ENCODE assay signal across 13 mouse cellular contexts in genomic region chr6:97666818-97667629, GRCm38 (mm10). TPM values are rescaled to one million over a fixed set of nuclear protein-coding genes. Genes with fewer than 3 reads are reported as not detected.
DNase-seq lines count a peak whose midpoint lies in the region; ATAC-seq and TF ChIP-seq lines count a peak whose summit lies in the region.
"Had no signal": no experiment of that assay in that cellular context is flagged by ENCODE, and none has a peak within 500 bp of the region (broad histone marks: within the 10 kb centered on the region; RNA-seq: fewer than 3 reads in every experiment).

No protein-coding gene starts in this region.

- TF ChIP-seq CTCF in hindbrain, postnatal 0 days (IDR thresholded peaks at IDR 0.05; ENCODE audit: low read depth), result no peak

- no peaks in the 10 kb centered on the region for H3K9me3 ChIP-seq in kidney, embryonic 14.5 days (ENCODE audit: control insufficient read depth, low read length)
- H3K9me3 ChIP-seq in forebrain, embryonic 10.5 days, result peaks cover 4% of the 10 kb centered on the region; the same call in 1 of the 2 replicates
- H3K9me3 ChIP-seq in hindbrain, postnatal 0 days (ENCODE audit: low read length), result no peaks in the 10 kb centered on the region
- no peaks in the 10 kb centered on the region for H3K9me3 ChIP-seq in neural tube, embryonic 13.5 days
- H3K9me3 ChIP-seq in heart, embryonic 11.5 days (replicated peaks; ENCODE audit: control insufficient read depth, low read length), result no peaks in the 10 kb centered on the region
- H3K9me3 ChIP-seq: heart, embryonic 13.5 days had no signal

- no peak overlapping the region for H3K4me2 ChIP-seq in kidney, embryonic 14.5 days (replicated peaks; ENCODE audit: low read depth, low read length)
- no peak overlapping the region for H3K4me2 ChIP-seq in hindbrain, postnatal 0 days (ENCODE audit: low read depth, low read length)
- H3K4me2 ChIP-seq in neural tube, embryonic 13.5 days, result no peak overlapping the region; the same call in 1 of the 2 replicates
- H3K4me2 ChIP-seq in heart, embryonic 11.5 days, result no peak overlapping the region
- H3K4me2 ChIP-seq: heart, embryonic 13.5 days; limb, embryonic 13.5 days had no signal

- WGBS in kidney, embryonic 14.5 days, result 13% methylated on average over 5 of the region's 5 CpGs
- WGBS in forebrain, embryonic 10.5 days, result 26% methylated on average over 5 of the region's 5 CpGs
- 5% methylated on average over 5 of the region's 5 CpGs for WGBS in hindbrain, postnatal 0 days
- WGBS in neural tube, embryonic 13.5 days, result 10% methylated on average over 5 of the region's 5 CpGs
- 54% methylated on average over 5 of the region's 5 CpGs for WGBS in heart, embryonic 11.5 days (ENCODE audit: insufficient replicate concordance)

- H3K9ac ChIP-seq in kidney, embryonic 14.5 days (ENCODE audit: low read depth, low read length), result no peak overlapping the region
- no peak overlapping the region for H3K9ac ChIP-seq in hindbrain, postnatal 0 days (replicated peaks; ENCODE audit: low read length)
- H3K9ac ChIP-seq in neural tube, embryonic 13.5 days, result no peak overlapping the region
- no peak overlapping the region for H3K9ac ChIP-seq in heart, embryonic 11.5 days (ENCODE audit: low read depth, low read length)
- H3K9ac ChIP-seq: heart, embryonic 13.5 days; limb, embryonic 13.5 days had no signal

- H3K4me3 ChIP-seq in kidney, embryonic 14.5 days (ENCODE audit: low read length), result no peak overlapping the region
- H3K4me3 ChIP-seq in forebrain, embryonic 10.5 days, result no peak overlapping the region
- H3K4me3 ChIP-seq in hindbrain, postnatal 0 days (ENCODE audit: low read length), result no peak overlapping the region
- no peak overlapping the region for H3K4me3 ChIP-seq in neural tube, embryonic 13.5 days
- no peak overlapping the region for H3K4me3 ChIP-seq in heart, embryonic 11.5 days (ENCODE audit: low read depth, low read length)
- H3K4me3 ChIP-seq: heart, embryonic 13.5 days; limb, embryonic 13.5 days had no signal

- DNase-seq in kidney, postnatal 25 days, result no peak
- peak; percentile 77 for DNase-seq in forebrain, embryonic 10.5 days (ENCODE audit: extremely low spot score, low spot score)
- DNase-seq in hindbrain, postnatal 0 days (ENCODE audit: low spot score), result peak; percentile 48
- no peak for DNase-seq in lung, postnatal 36 days
- no peak for DNase-seq in heart, adult 18-20 months
- DNase-seq: kidney, adult 2 months; lung, postnatal 14 days had no signal

- no peaks in the 10 kb centered on the region for H3K36me3 ChIP-seq in kidney, embryonic 14.5 days (ENCODE audit: control insufficient read depth, insufficient read depth, low read length)
- no peaks in the 10 kb centered on the region for H3K36me3 ChIP-seq in forebrain, embryonic 10.5 days (replicated peaks)
- H3K36me3 ChIP-seq in hindbrain, postnatal 0 days (ENCODE audit: insufficient read depth, low read length), result no peaks in the 10 kb centered on the region
- H3K36me3 ChIP-seq in neural tube, embryonic 13.5 days, result no peaks in the 10 kb centered on the region
- H3K36me3 ChIP-seq in heart, embryonic 11.5 days (ENCODE audit: control insufficient read depth, insufficient read depth, low read length), result no peaks in the 10 kb centered on the region
- H3K36me3 ChIP-seq: heart, embryonic 13.5 days; limb, embryonic 13.5 days had no signal

- no peaks in the 10 kb centered on the region for H3K27me3 ChIP-seq in kidney, embryonic 14.5 days (ENCODE audit: control insufficient read depth, insufficient read depth, low read length)
- H3K27me3 ChIP-seq in forebrain, embryonic 10.5 days (ENCODE audit: poor library complexity, severe bottlenecking), result no peaks in the 10 kb centered on the region
- no peaks in the 10 kb centered on the region for H3K27me3 ChIP-seq in hindbrain, postnatal 0 days (ENCODE audit: insufficient read depth, low read length)
- H3K27me3 ChIP-seq in neural tube, embryonic 13.5 days, result no peaks in the 10 kb centered on the region
- no peaks in the 10 kb centered on the region for H3K27me3 ChIP-seq in heart, embryonic 11.5 days (ENCODE audit: control insufficient read depth, insufficient read depth, low read length)
- H3K27me3 ChIP-seq: heart, embryonic 13.5 days; limb, embryonic 13.5 days had no signal

- peaks cover 9% of the 10 kb centered on the region; the same call in 1 of the 2 replicates for H3K4me1 ChIP-seq in kidney, embryonic 14.5 days (ENCODE audit: control insufficient read depth, insufficient read depth, low read length)
- H3K4me1 ChIP-seq in forebrain, embryonic 10.5 days, result peaks cover 25% of the 10 kb centered on the region
- 0 out of 2 replicates have a peak, but pooled peaks cover 11% of the 10 kb centered on the region for H3K4me1 ChIP-seq in hindbrain, postnatal 0 days (ENCODE audit: insufficient read depth, low read length)
- H3K4me1 ChIP-seq in neural tube, embryonic 13.5 days (replicated peaks), result peaks cover 18% of the 10 kb centered on the region
- H3K4me1 ChIP-seq in heart, embryonic 11.5 days (ENCODE audit: control insufficient read depth, insufficient read depth, low read length), result no peaks in the 10 kb centered on the region
- H3K4me1 ChIP-seq: heart, embryonic 13.5 days had no signal

- peak; percentile 52 for ATAC-seq in kidney, embryonic 14.5 days (ENCODE audit: low FRiP score, low TSS enrichment)
- peak; percentile 63 for ATAC-seq in hindbrain, postnatal 0 days
- ATAC-seq in neural tube, embryonic 13.5 days (ENCODE audit: low read depth), result peak; percentile 97
- no peak for ATAC-seq in heart, embryonic 11.5 days (replicated peaks; ENCODE audit: insufficient number of reproducible peaks, low FRiP score, low TSS enrichment)
- ATAC-seq: Patski had no signal

- peak overlapping the region; percentile 4; the same call in 1 of the 2 replicates for H3K27ac ChIP-seq in kidney, embryonic 14.5 days (ENCODE audit: low read depth, low read length)
- H3K27ac ChIP-seq in forebrain, embryonic 10.5 days, result peak overlapping the region; percentile 81
- no peak overlapping the region for H3K27ac ChIP-seq in hindbrain, postnatal 0 days
- peak overlapping the region; percentile 81 for H3K27ac ChIP-seq in neural tube, embryonic 13.5 days (replicated peaks)
- no peak overlapping the region for H3K27ac ChIP-seq in heart, embryonic 11.5 days (ENCODE audit: low read depth, low read length)
- H3K27ac ChIP-seq: heart, embryonic 13.5 days; limb, embryonic 13.5 days had no signal

RNA-seq across cellular contexts. Expression of gene Frmd4b, which starts 49.7 kb away (rescaled TPM):
- 9.7 and 13.7 TPM in 2 replicates for polyA plus RNA-seq in kidney, embryonic 14.5 days (2014; fragmentation: Nextera tagmentation; extraction: Ambion mirVana)
- polyA plus RNA-seq in forebrain, embryonic 10.5 days (2016; fragmentation: Nextera tagmentation; extraction: Ambion mirVana), result 19.6 and 21.2 TPM in 2 replicates
- total RNA-seq in hindbrain, postnatal 0 days (2014; rRNA removed), result 20.2 and 28.7 TPM in 2 replicates
- 12.6 and 13.7 TPM in 2 replicates for polyA plus RNA-seq in hindbrain, postnatal 0 days (2015; fragmentation: Nextera tagmentation; extraction: Ambion mirVana)
- polyA plus RNA-seq in neural tube, embryonic 13.5 days (2015; fragmentation: Nextera tagmentation; extraction: Ambion mirVana), result 28.7 and 30.9 TPM in 2 replicates
- polyA plus RNA-seq in heart, embryonic 11.5 days (2014; fragmentation: Nextera tagmentation; extraction: Ambion mirVana), result 29.3 and 29.7 TPM in 2 replicates
- 10 to 100 TPM; 11.7 to 15.8 TPM for total RNA-seq in heart, adult 18-20 months (2021)

Comparison
In these comparisons a context has a peak if more than half of its experiments do, and no peak if none do; other contexts are left out.
1. H3K27ac ChIP-seq: peak in kidney, embryonic 14.5 days (single experiment), forebrain, embryonic 10.5 days (single experiment) and neural tube, embryonic 13.5 days (single experiment); none in hindbrain, postnatal 0 days (single experiment) and heart, embryonic 11.5 days (single experiment).
2. DNase-seq: peak in forebrain, embryonic 10.5 days (single experiment) and hindbrain, postnatal 0 days (single experiment); none in kidney, postnatal 25 days (0 of 2), lung, postnatal 36 days (single experiment) and heart, adult 18-20 months (0 of 2).